Mouse (Mus musculus) neural tube, embryonic 11.5 days (tissue): ENCODE measurements around the gene Uqcrc2. TPM values are rescaled to one million over a fixed set of nuclear protein-coding genes. Genes with fewer than 3 reads are reported as not detected.
A peak's percentile ranks its signal among the peaks of the same experiment; 100 is the strongest.

Experiments used
- ATAC-seq: fragments of 200-750 bp; cut with Nextera tagmentation; 2 replicates; pipeline ENCODE4 v1.8.0; 2017; ENCODE audit warnings: moderate number of reproducible peaks, mild to moderate bottlenecking, moderate TSS enrichment, moderate library complexity; ENCODE audit not compliant: insufficient read depth, low FRiP score, low TSS enrichment
- DNase-seq: peaks from one replicate; pipeline ENCODE4 v3.0.0-alpha.2; 2015; ENCODE audit warnings: low spot score
- H3K27ac ChIP-seq: fragments of 300-500 bp; sonication (generic); 2 replicates; pipeline ENCODE4 v1.5.1; 2014; ENCODE audit warnings: low read depth, mild to moderate bottlenecking, low read length
- H3K27me3 ChIP-seq: fragments of 300-500 bp; sonication (generic); 2 replicates; pipeline ENCODE4 v1.6.1; 2014; ENCODE audit warnings: mild to moderate bottlenecking, low read length, mixed read lengths; ENCODE audit not compliant: control insufficient read depth, insufficient read depth
- H3K36me3 ChIP-seq: fragments of 300-500 bp; sonication (generic); 2 replicates; pipeline ENCODE4 v1.6.1; 2014; ENCODE audit warnings: mild to moderate bottlenecking, low read length, moderate library complexity, mixed read lengths; ENCODE audit not compliant: control insufficient read depth, insufficient read depth
- H3K4me1 ChIP-seq: fragments of 300-500 bp; sonication (generic); 2 replicates; pipeline ENCODE4 v1.6.1; 2014; ENCODE audit warnings: low read length, mixed read lengths; ENCODE audit not compliant: control insufficient read depth, insufficient read depth
- H3K4me2 ChIP-seq: fragments of 300-500 bp; sonication (generic); 2 replicates; pipeline ENCODE4 v1.6.1; 2014; ENCODE audit warnings: low read depth, mild to moderate bottlenecking, moderate library complexity
- H3K4me3 ChIP-seq: fragments of 300-500 bp; sonication (generic); 2 replicates; pipeline ENCODE4 v1.5.1; 2014; ENCODE audit warnings: low read depth, low read length
- H3K9ac ChIP-seq: fragments of 300-500 bp; sonication (generic); 2 replicates; pipeline ENCODE4 v1.6.1; 2014; ENCODE audit warnings: mild to moderate bottlenecking, low read length
- H3K9me3 ChIP-seq: fragments of 300-500 bp; sonication (generic); 2 replicates; pipeline ENCODE4 v1.6.1; 2016; ENCODE audit warnings: low read length; ENCODE audit not compliant: control insufficient read depth
- WGBS: fragments of 180-500 bp; shearing (Covaris S2); extraction: QIAGEN DNeasy Blood & Tissue Kit; methylation state at CpG from one replicate; pipeline ENCODE4 v1.1.7; 2014; 5-methylcytosine and 5-hydroxymethylcytosine counted together
- polyA plus RNA-seq: library from polyadenylated mRNA; unstranded; fragments of >200 nt; fragmentation: Nextera tagmentation; extraction: Ambion mirVana; gene quantifications from 2 replicates; pipeline ENCODE4 v1.2.1, GENCODE M21; 2014

Uqcrc2 gene
- 197 and 216 TPM in 2 replicates for polyA plus RNA-seq

GRCm38 (mm10) chr7:120634711-120635361, at the start of gene Uqcrc2:
Gene Uqcrc2, plus strand, starts transcription at chr7:120635176.
- Histone ChIP-seq H3K9me3 (no peaks in the 10 kb centered on the region), H3K4me2 (peak within 1 kb of the TSS; percentile 90), H3K4me1 (peaks cover 10% of the 10 kb centered on the region), H3K4me3 (peak within 1 kb of the TSS; percentile 92), H3K27me3 (no peaks in the 10 kb centered on the region), H3K36me3 (no peaks in the 10 kb centered on the region), H3K27ac (peak within 1 kb of the TSS; percentile 87), H3K9ac (peak within 1 kb of the TSS; percentile 93)
- WGBS = under 1% methylated on average over 45 of the region's 45 CpGs
- peak; percentile 93 for DNase-seq
- peak; percentile 99 for ATAC-seq

DNA sequence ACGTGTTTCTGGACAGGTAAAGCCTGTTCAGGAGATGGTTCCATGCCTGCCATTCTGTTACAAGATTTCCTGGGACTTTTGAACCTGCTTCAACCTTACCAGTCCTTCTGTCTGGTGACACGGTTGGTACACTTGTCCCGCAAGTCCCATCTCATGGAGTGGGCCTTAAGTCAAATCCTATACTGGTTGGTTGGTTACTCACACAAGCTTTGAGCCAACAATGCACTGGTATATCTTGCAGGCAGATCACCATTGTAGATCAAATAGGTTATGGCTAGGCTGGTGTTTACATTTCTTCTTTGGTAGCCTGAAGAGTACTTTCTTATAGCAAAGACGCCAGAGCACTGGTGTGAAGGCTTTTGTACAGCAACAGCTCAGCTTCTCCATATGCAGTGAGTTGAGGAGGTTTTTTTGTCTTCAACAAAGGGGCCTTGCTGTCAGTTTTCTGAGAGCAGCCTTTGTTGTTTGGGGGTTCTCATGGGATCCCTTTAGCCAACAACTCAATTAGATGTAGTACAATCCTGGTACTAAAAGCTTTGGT, 37.7 kb upstream of the Uqcrc2 start:
- DNase-seq (no peak), ATAC-seq (0 out of 2 replicates have a peak, but pooled peaks have one; percentile 27)
- Histone ChIP-seq H3K4me3 (peak overlapping the region; percentile 31), H3K9me3 (no peaks in the 10 kb centered on the region), H3K9ac (peak overlapping the region; percentile 67), H3K4me2 (peak overlapping the region; percentile 48), H3K36me3 (no peaks in the 10 kb centered on the region), H3K27ac (no peak overlapping the region), H3K27me3 (no peaks in the 10 kb centered on the region), H3K4me1 (no peaks in the 10 kb centered on the region)
- WGBS = 85% methylated on average over 4 of the region's 4 CpGs

- 8% methylated on average over 40 of the region's 41 CpGs for WGBS
- DNase-seq (peak; percentile 42), ATAC-seq (peak; percentile 69; the same call in 1 of the 2 replicates)
- no peaks in the 10 kb centered on the region for H3K27me3 ChIP-seq
- H3K9me3 ChIP-seq = no peaks in the 10 kb centered on the region
- H3K4me1 ChIP-seq = no peaks in the 10 kb centered on the region
- H3K9ac ChIP-seq = peak overlapping the region; percentile 67
- H3K4me3 ChIP-seq = peak overlapping the region; percentile 31
- H3K4me2 ChIP-seq = peak overlapping the region; percentile 48
- no peaks in the 10 kb centered on the region for H3K36me3 ChIP-seq
- no peak overlapping the region for H3K27ac ChIP-seq
Observed at GRCm38 (mm10) chr7:120597744-120598243, 37.2 kb upstream of the Uqcrc2 start.

- Histone ChIP-seq H3K9ac (no peak overlapping the region), H3K27ac (no peak overlapping the region), H3K36me3 (no peaks in the 10 kb centered on the region), H3K4me3 (no peak overlapping the region), H3K9me3 (no peaks in the 10 kb centered on the region), H3K4me1 (no peaks in the 10 kb centered on the region), H3K4me2 (peak overlapping the region; percentile 48; the same call in 1 of the 2 replicates), H3K27me3 (no peaks in the 10 kb centered on the region)
- WGBS = 81% methylated on average over 7 of the region's 7 CpGs
- ATAC-seq (no peak), DNase-seq (no peak)
Observed at GRCm38 (mm10) chr7:120598355-120598754, 36.6 kb upstream of the Uqcrc2 start.

DNA sequence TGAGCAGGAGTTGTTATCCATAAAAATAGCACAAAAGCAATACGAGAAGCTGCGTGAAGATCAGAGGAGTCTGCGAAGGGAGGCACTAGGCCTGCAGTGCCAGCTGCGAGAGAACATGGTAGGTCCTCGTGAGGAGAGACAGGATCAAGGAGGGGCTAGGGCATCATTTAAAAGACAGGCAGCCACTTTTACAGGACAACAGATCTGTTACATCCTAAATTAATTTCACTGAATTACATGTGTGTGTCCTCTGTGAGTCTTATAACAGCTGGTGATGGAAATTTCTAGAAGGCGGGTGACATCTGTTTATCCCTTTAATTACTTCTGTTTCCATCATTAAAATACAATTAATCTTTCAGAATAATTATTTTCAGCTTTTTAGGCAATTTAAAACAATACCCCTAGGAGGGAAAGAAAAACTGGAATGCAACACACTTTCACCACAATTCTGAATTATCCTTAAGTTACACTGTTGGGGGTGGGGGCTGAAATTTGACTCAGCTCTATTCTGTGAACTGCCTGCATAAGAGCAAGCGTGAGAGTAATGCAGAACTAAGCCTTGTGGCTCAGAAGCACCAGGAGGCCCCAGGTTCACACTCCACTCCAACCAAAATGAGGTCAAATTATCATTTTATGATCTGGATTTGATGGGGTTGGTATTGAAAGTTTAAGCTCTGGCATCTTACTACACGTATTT, 14.8 kb upstream of the Uqcrc2 start:
- ATAC-seq (no peak), DNase-seq (no peak)
- WGBS = 83% methylated on average over 8 of the region's 8 CpGs
- H3K27ac ChIP-seq = no peak overlapping the region
- no peaks in the 10 kb centered on the region for H3K9me3 ChIP-seq
- H3K4me2 ChIP-seq = no peak overlapping the region
- no peaks in the 10 kb centered on the region for H3K27me3 ChIP-seq
- no peak overlapping the region for H3K9ac ChIP-seq
- no peaks in the 10 kb centered on the region for H3K4me1 ChIP-seq
- H3K4me3 ChIP-seq = no peak overlapping the region
- H3K36me3 ChIP-seq = no peaks in the 10 kb centered on the region

- Histone ChIP-seq H3K9ac (no peak overlapping the region), H3K4me1 (no peaks in the 10 kb centered on the region), H3K27me3 (no peaks in the 10 kb centered on the region), H3K27ac (no peak overlapping the region), H3K4me3 (no peak overlapping the region), H3K9me3 (no peaks in the 10 kb centered on the region), H3K4me2 (no peak overlapping the region), H3K36me3 (no peaks in the 10 kb centered on the region)
- DNase-seq (no peak), ATAC-seq (no peak)
- 91% methylated on average over 9 of the region's 9 CpGs for WGBS
Observed at GRCm38 (mm10) chr7:120620841-120621240, 14.1 kb upstream of the Uqcrc2 start.

- Histone ChIP-seq H3K27ac (no peak overlapping the region), H3K9me3 (no peaks in the 10 kb centered on the region), H3K4me1 (peaks cover 10% of the 10 kb centered on the region), H3K27me3 (no peaks in the 10 kb centered on the region), H3K4me3 (no peak overlapping the region), H3K9ac (no peak overlapping the region), H3K4me2 (no peak overlapping the region), H3K36me3 (no peaks in the 10 kb centered on the region)
- no peak for DNase-seq
- ATAC-seq = no peak
- 92% methylated on average over 1 of the region's 1 CpGs for WGBS
Observed at GRCm38 (mm10) chr7:120632518-120632917, 2.5 kb upstream of the Uqcrc2 start.

GRCm38 (mm10) chr7:120634301-120634700, 675 bp upstream of the Uqcrc2 start:
- H3K4me2 ChIP-seq = peak overlapping the region; percentile 90
- ATAC-seq = peak; percentile 16; the same call in 1 of the 2 replicates
- H3K36me3 ChIP-seq = no peaks in the 10 kb centered on the region
- 10% methylated on average over 9 of the region's 9 CpGs for WGBS
- no peak overlapping the region for H3K27ac ChIP-seq
- peak overlapping the region; percentile 93 for H3K9ac ChIP-seq
- no peaks in the 10 kb centered on the region for H3K9me3 ChIP-seq
- H3K27me3 ChIP-seq = no peaks in the 10 kb centered on the region
- no peak for DNase-seq
- peaks cover 10% of the 10 kb centered on the region for H3K4me1 ChIP-seq
- peak overlapping the region; percentile 92 for H3K4me3 ChIP-seq
